Mouse (Mus musculus): ENCODE measurements around the gene Dnajc30.

GRCm38 (mm10) chr5:135100981-135101380 lies 37.0 kb downstream of the Dnajc30 start:
- TF ChIP-seq CTCF (IDR thresholded peaks at IDR 0.05; ENCODE audit: borderline replicate concordance, extremely low read depth, insufficient read depth, insufficient read length): no peak
- TF ChIP-seq POLR2A (IDR thresholded peaks at IDR 0.05; ENCODE audit: borderline replicate concordance, extremely low read depth, insufficient read depth, insufficient read length, poor library complexity, severe bottlenecking): no peak

All from brain, embryonic 14.5 days (tissue).